Mouse (Mus musculus): ENCODE measurements around the gene Gm10300.

Gm10300 gene

GRCm38 (mm10) chr4:132078296-132078714, 3.8 kb downstream of the Gm10300 start:
- no peak for DNase-seq (ENCODE audit: low read depth, low spot score)

- peak; percentile 75 for DNase-seq (ENCODE audit: low read depth, low spot score)
These were observed 5.2 kb downstream of the Gm10300 start for GRCm38 (mm10) chr4:132079555-132080275.

GRCm38 (mm10) chr4:132080492-132080983, 6.0 kb downstream of the Gm10300 start:
- DNase-seq (ENCODE audit: low read depth, low spot score) = no peak

GRCm38 (mm10) chr4:132085114-132085513, 10.6 kb downstream of the Gm10300 start:
- DNase-seq (ENCODE audit: low read depth, low spot score) = peak; percentile 30

GRCm38 (mm10) chr4:132088921-132089320, 14.4 kb downstream of the Gm10300 start:
- DNase-seq (ENCODE audit: low read depth, low spot score) = peak; percentile 67

- DNase-seq (ENCODE audit: low read depth, low spot score) = no peak
These were observed 18.6 kb downstream of the Gm10300 start for GRCm38 (mm10) chr4:132093136-132093535.

- DNase-seq (ENCODE audit: low read depth, low spot score) = no peak
These were observed 19.4 kb downstream of the Gm10300 start for GRCm38 (mm10) chr4:132093928-132094327.

GRCm38 (mm10) chr4:132095043-132095442, 20.5 kb downstream of the Gm10300 start:
- DNase-seq (ENCODE audit: low read depth, low spot score) = no peak

GRCm38 (mm10) chr4:132099548-132099947, 25.1 kb downstream of the Gm10300 start:
- no peak for DNase-seq (ENCODE audit: low read depth, low spot score)

GRCm38 (mm10) chr4:132101152-132101551, 26.7 kb downstream of the Gm10300 start:
- peak; percentile 17 for DNase-seq (ENCODE audit: low read depth, low spot score)

GRCm38 (mm10) chr4:132108221-132108620, 33.7 kb downstream of the Gm10300 start:
- no peak for DNase-seq (ENCODE audit: low read depth, low spot score)

GRCm38 (mm10) chr4:132111227-132111626, 36.7 kb downstream of the Gm10300 start:
- no peak for DNase-seq (ENCODE audit: low read depth, low spot score)

GRCm38 (mm10) chr4:132113411-132114095, 39.1 kb downstream of the Gm10300 start:
- no peak for DNase-seq (ENCODE audit: low read depth, low spot score)

- no peak for DNase-seq (ENCODE audit: low read depth, low spot score)
These were observed 41.8 kb downstream of the Gm10300 start for GRCm38 (mm10) chr4:132116315-132116714.

GRCm38 (mm10) chr4:132119566-132119965, 45.1 kb downstream of the Gm10300 start:
- DNase-seq (ENCODE audit: low read depth, low spot score) = no peak

- peak; percentile 37 for DNase-seq (ENCODE audit: low read depth, low spot score)
These were observed 47.2 kb downstream of the Gm10300 start for GRCm38 (mm10) chr4:132121674-132122073.

GRCm38 (mm10) chr4:132123166-132123565, 48.7 kb downstream of the Gm10300 start:
- no peak for DNase-seq (ENCODE audit: low read depth, low spot score)

Data from A20 (cell line).